Mouse (Mus musculus) liver, adult 2 months (tissue): ENCODE measurements around the gene Srcap. TPM values are rescaled to one million over a fixed set of nuclear protein-coding genes. Genes with fewer than 3 reads are reported as not detected.

Experiments
- DNase-seq: peaks from one replicate; pipeline ENCODE4 v3.0.0-alpha.2; 2011; ENCODE audit warnings: low read depth, low spot score; ENCODE audit errors: extremely low read depth
- H3K27ac ChIP-seq: fragments of 200-500 bp; replicated peaks from 2 replicates; pipeline ENCODE4 v1.5.1; 2012; ENCODE audit warnings: low read depth, mild to moderate bottlenecking, control low read depth, inconsistent platforms, low read length; ENCODE audit not compliant: insufficient read depth
- H3K27me3 ChIP-seq: fragments of 200-500 bp; 2 replicates; pipeline ENCODE4 v1.6.1; 2012; ENCODE audit warnings: mild to moderate bottlenecking, moderate library complexity, low read length, inconsistent platforms; ENCODE audit not compliant: control insufficient read depth, insufficient read depth
- H3K36me3 ChIP-seq: fragments of 200-500 bp; 2 replicates; pipeline ENCODE4 v1.6.1; 2012; ENCODE audit warnings: low read length, inconsistent platforms; ENCODE audit not compliant: control insufficient read depth, insufficient read depth
- H3K4me1 ChIP-seq: fragments of 200-500 bp; 2 replicates; pipeline ENCODE4 v1.6.1; 2011; ENCODE audit warnings: low read length; ENCODE audit not compliant: control insufficient read depth, insufficient read depth
- H3K4me3 ChIP-seq: fragments of 200-500 bp; 2 replicates; pipeline ENCODE4 v1.5.1; 2011; ENCODE audit warnings: low read depth, mild to moderate bottlenecking, control low read depth, low read length, moderate library complexity; ENCODE audit not compliant: insufficient read depth
- H3K79me2 ChIP-seq: fragments of 200-500 bp; 2 replicates; pipeline ENCODE4 v1.6.1; 2012; ENCODE audit warnings: inconsistent platforms, mild to moderate bottlenecking, low read length, moderate library complexity; ENCODE audit not compliant: control insufficient read depth, insufficient read depth
- H3K9ac ChIP-seq: fragments of 200-500 bp; 2 replicates; pipeline ENCODE4 v1.6.1; 2012; ENCODE audit warnings: low read depth, mild to moderate bottlenecking, control low read depth, inconsistent platforms, low read length
- CTCF ChIP-seq: fragments of 200-500 bp; IDR thresholded peaks from 2 replicates; pipeline ENCODE4 v1.5.1; 2011; ENCODE audit warnings: low read depth, low read length, control low read depth
- POLR2A ChIP-seq: fragments of 200-500 bp; IDR thresholded peaks from 2 replicates; pipeline ENCODE4 v1.6.1; 2011; ENCODE audit warnings: low read length, control low read depth; ENCODE audit not compliant: insufficient read depth; ENCODE audit errors: extremely low read depth
- WGBS: fragments of 180-500 bp; shearing (Covaris S2); methylation state at CpG from one replicate; pipeline ENCODE4 v1.1.7; 2018; 5-methylcytosine and 5-hydroxymethylcytosine counted together
- polyA plus RNA-seq: library from polyadenylated mRNA; depleted of rRNA; stranded (reverse); fragments of >200 nt; gene quantifications from 2 replicates; pipeline ENCODE4 v1.2.3, GENCODE M21; 2012
- total RNA-seq: library from RNA; depleted of rRNA; stranded (reverse); fragments of >200 nt; gene quantifications from 2 replicates; pipeline ENCODE4 v1.2.3, GENCODE M21; 2014

Gene Srcap
- total and polyA plus RNA-seq, 2 experiments = 9.6 to 10.9 TPM

- peaks cover 8% of the 10 kb centered on the region; the same call in 1 of the 2 replicates for H3K4me1 ChIP-seq
- DNase-seq = no peak
- peaks cover 46% of the 10 kb centered on the region for H3K36me3 ChIP-seq
- TF ChIP-seq POLR2A (no peak), CTCF (no peak)
- no peaks in the 10 kb centered on the region for H3K27me3 ChIP-seq
- H3K9ac ChIP-seq = no peak overlapping the region
- H3K79me2 ChIP-seq = peaks cover 7% of the 10 kb centered on the region; the same call in 1 of the 2 replicates
- H3K4me3 ChIP-seq = no peak overlapping the region
- WGBS = 87% methylated on average over 10 of the region's 10 CpGs
- no peak overlapping the region for H3K27ac ChIP-seq
Observed at GRCm38 (mm10) chr7:127591108-127591507, 79.3 kb downstream of the Srcap start.

- DNase-seq = no peak
- 91% methylated on average over 14 of the region's 14 CpGs for WGBS
- Histone ChIP-seq H3K27me3 (no peaks in the 10 kb centered on the region), H3K9ac (no peak overlapping the region), H3K36me3 (peaks cover 49% of the 10 kb centered on the region), H3K4me3 (no peak overlapping the region), H3K27ac (no peak overlapping the region), H3K4me1 (peaks cover 8% of the 10 kb centered on the region; the same call in 1 of the 2 replicates), H3K79me2 (peaks cover 7% of the 10 kb centered on the region; the same call in 1 of the 2 replicates)
- no peak for TF ChIP-seq POLR2A
- TF ChIP-seq CTCF = no peak
Observed at GRCm38 (mm10) chr7:127592575-127592974, 80.8 kb downstream of the Srcap start.

GRCm38 (mm10) chr7:127596747-127597146 lies 85.0 kb downstream of the Srcap start:
- H3K4me3 ChIP-seq = no peak overlapping the region
- H3K4me1 ChIP-seq = no peaks in the 10 kb centered on the region
- WGBS = 95% methylated on average over 17 of the region's 17 CpGs
- TF ChIP-seq CTCF (no peak), POLR2A (no peak)
- H3K79me2 ChIP-seq = no peaks in the 10 kb centered on the region
- H3K27me3 ChIP-seq = no peaks in the 10 kb centered on the region
- no peak overlapping the region for H3K9ac ChIP-seq
- DNase-seq = no peak
- peaks cover 50% of the 10 kb centered on the region for H3K36me3 ChIP-seq
- no peak overlapping the region for H3K27ac ChIP-seq

GRCm38 (mm10) chr7:127600612-127601011 lies 88.8 kb downstream of the Srcap start:
- no peaks in the 10 kb centered on the region for H3K79me2 ChIP-seq
- H3K9ac ChIP-seq = no peak overlapping the region
- H3K36me3 ChIP-seq = peaks cover 19% of the 10 kb centered on the region
- no peaks in the 10 kb centered on the region for H3K27me3 ChIP-seq
- no peak for DNase-seq
- TF ChIP-seq POLR2A = no peak
- no peak for TF ChIP-seq CTCF
- 97% methylated on average over 7 of the region's 7 CpGs for WGBS
- H3K4me1 ChIP-seq = no peaks in the 10 kb centered on the region
- H3K27ac ChIP-seq = no peak overlapping the region
- no peak overlapping the region for H3K4me3 ChIP-seq

GRCm38 (mm10) chr7:127601735-127602134 lies 90.0 kb downstream of the Srcap start:
- TF ChIP-seq CTCF (no peak), POLR2A (no peak)
- H3K4me1 ChIP-seq = no peaks in the 10 kb centered on the region
- no peak overlapping the region for H3K9ac ChIP-seq
- peaks cover 11% of the 10 kb centered on the region; the same call in 1 of the 2 replicates for H3K36me3 ChIP-seq
- DNase-seq = no peak
- no peaks in the 10 kb centered on the region for H3K79me2 ChIP-seq
- no peak overlapping the region for H3K4me3 ChIP-seq
- no peaks in the 10 kb centered on the region for H3K27me3 ChIP-seq
- no peak overlapping the region for H3K27ac ChIP-seq
- WGBS = 82% methylated on average over 4 of the region's 4 CpGs

GRCm38 (mm10) chr7:127602903-127603302 lies 91.1 kb downstream of the Srcap start:
- Histone ChIP-seq H3K27ac (no peak overlapping the region), H3K9ac (no peak overlapping the region), H3K4me1 (no peaks in the 10 kb centered on the region), H3K79me2 (no peaks in the 10 kb centered on the region), H3K36me3 (peaks cover 11% of the 10 kb centered on the region; the same call in 1 of the 2 replicates), H3K4me3 (no peak overlapping the region), H3K27me3 (no peaks in the 10 kb centered on the region)
- no peak for TF ChIP-seq CTCF
- TF ChIP-seq POLR2A = no peak
- DNase-seq = no peak
- 96% methylated on average over 2 of the region's 2 CpGs for WGBS
